Comparison of ENCODE assay signal across 8 mouse cellular contexts in genomic region chr14:101729237-101729971, GRCm38 (mm10). TPM values are rescaled to one million over a fixed set of nuclear protein-coding genes. Genes with fewer than 3 reads are reported as not detected.
DNase-seq lines count a peak whose midpoint lies in the region; ATAC-seq lines count a peak whose summit lies in the region.

Gene Gm9922, minus strand, starts transcription at chr14:101729814.
Gene Lmo7, plus strand, starts transcription at chr14:101729957.

- peak within 1 kb of the TSS; percentile 60 for H3K9ac ChIP-seq in hindbrain, embryonic 12.5 days

- H3K27ac ChIP-seq in hindbrain, embryonic 12.5 days = no peak within 1 kb of the TSS

- H3K36me3 ChIP-seq in hindbrain, embryonic 12.5 days = no peaks in the 10 kb centered on the region

- H3K4me2 ChIP-seq in hindbrain, embryonic 12.5 days (replicated peaks) = peak within 1 kb of the TSS; percentile 100

- no peaks in the 10 kb centered on the region for H3K9me3 ChIP-seq in hindbrain, embryonic 12.5 days (replicated peaks)

- peaks cover 14% of the 10 kb centered on the region for H3K4me1 ChIP-seq in hindbrain, embryonic 12.5 days

- H3K4me3 ChIP-seq in hindbrain, embryonic 12.5 days = peak within 1 kb of the TSS; percentile 64

- ATAC-seq in hindbrain, embryonic 12.5 days (ENCODE audit: low FRiP score) = peak; percentile 81
- peak; percentile 62 for ATAC-seq in megakaryocyte, adult 5-6 weeks (ENCODE audit: poor library complexity, severe bottlenecking)

- peak; percentile 93 for DNase-seq in R1 (ENCODE audit: low read depth, low spot score)
- DNase-seq in cerebellum, adult 8-10 months = peak; percentile 12
- DNase-seq in frontal cortex, postnatal 25 days (ENCODE audit: low spot score in 2 of 2) = peak; percentile 5 to 9
- DNase-seq in left cerebral cortex, adult 8-10 months (ENCODE audit: low spot score in 2 of 2) = peak; percentile 6 to 14
- peak; percentile 33 to 50 for DNase-seq in right cerebral cortex, postnatal 10 days (ENCODE audit: low spot score in 2 of 2)
- DNase-seq in c-Kit-positive CD71-positive TER-119-positive erythroid progenitor cells, embryonic 14.5 days (ENCODE audit: low spot score) = no peak

- under 1% methylated on average over 51 of the region's 51 CpGs for WGBS in hindbrain, embryonic 12.5 days

- peaks cover 48% of the 10 kb centered on the region for H3K27me3 ChIP-seq in hindbrain, embryonic 12.5 days

RNA-seq across cellular contexts. Expression of gene Gm9922, which starts in this region (rescaled TPM):
- 0.85 and 2.3 TPM in 2 replicates for polyA plus RNA-seq in hindbrain, embryonic 12.5 days (2016; fragmentation: Nextera tagmentation; extraction: Ambion mirVana)
- total RNA-seq in left cerebral cortex, adult 8-10 months (2022) = not detected
- total RNA-seq in megakaryocyte, adult 5-6 weeks (2015) = not detected in 2 replicates
- not detected in 2 replicates for total RNA-seq in megakaryocyte, adult 5-6 weeks (2017)

RNA-seq across cellular contexts. Expression of gene Lmo7, which starts in this region (rescaled TPM):
- 4.2 and 4.5 TPM in 2 replicates for polyA plus RNA-seq in hindbrain, embryonic 12.5 days (2016; fragmentation: Nextera tagmentation; extraction: Ambion mirVana)
- total RNA-seq in left cerebral cortex, adult 8-10 months (2022) = 100 to 1,000 TPM in 3 of 4 experiments, 10 to 100 TPM in 1; 99.5 to 117 (median 105) TPM
- 0.09 TPM in 1 of 2 replicates, not detected in the other for total RNA-seq in megakaryocyte, adult 5-6 weeks (2015)
- total RNA-seq in megakaryocyte, adult 5-6 weeks (2017) = 0.20 and 0.77 TPM in 2 replicates

Comparison
In these comparisons a context has a peak if more than half of its experiments do, and no peak if none do; other contexts are left out.
1. RNA of gene Lmo7 (total RNA-seq): 99.5 to 117 TPM in left cerebral cortex, adult 8-10 months; 0.09 to 0.77 TPM in megakaryocyte, adult 5-6 weeks; every median in the first group is over 10 times any median in the second.
2. Peak in ATAC-seq in megakaryocyte, adult 5-6 weeks; RNA of the genes that start here not detected or under 1 TPM.